Mouse (Mus musculus): ENCODE measurements around the gene Pla2g1b. TPM values are rescaled to one million over a fixed set of nuclear protein-coding genes. Genes with fewer than 3 reads are reported as not detected.
A peak's percentile ranks its signal among the peaks of the same experiment; 100 is the strongest.
"Not testable (repeated sequence)": the region's sequence is repeated elsewhere in the genome, so short reads cannot be mapped to it uniquely, and the experiment has no call there.

Gene Pla2g1b
- polyA plus RNA-seq, 1 experiment from 2014 or later, result 1.3 TPM

DNA sequence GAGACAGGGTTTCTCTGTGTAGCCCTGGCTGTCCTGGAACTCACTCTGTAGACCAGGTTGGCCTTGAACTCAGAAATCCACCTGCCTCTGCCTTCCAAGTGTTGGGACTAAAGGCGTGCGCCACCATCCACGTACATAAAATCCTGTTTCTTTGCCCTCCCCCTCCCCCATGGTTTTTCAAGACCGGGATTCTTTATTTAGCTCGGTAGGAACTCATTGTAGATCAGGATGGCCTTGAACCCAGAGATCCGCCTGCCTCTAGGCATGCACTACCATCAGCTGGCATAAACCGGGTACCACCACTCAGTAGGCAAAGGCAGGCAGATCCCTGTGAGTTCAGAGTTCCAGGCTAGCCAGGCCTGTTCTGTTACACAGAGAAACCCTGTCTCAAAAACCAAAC, 50.8 kb downstream of the Pla2g1b start:
- 89% methylated on average over 7 of the region's 7 CpGs for WGBS
- Histone ChIP-seq H3K27ac (ENCODE audit: low read length) (peak overlapping the region; percentile 27; the same call in 1 of the 2 replicates), H3K4me1 (ENCODE audit: control insufficient read depth, insufficient read depth, low read length) (peaks cover 52% of the 10 kb centered on the region), H3K27me3 (replicated peaks; ENCODE audit: control insufficient read depth, insufficient read depth, low read length) (no peaks in the 10 kb centered on the region), H3K4me2 (ENCODE audit: low read depth, low read length) (no peak overlapping the region), H3K4me3 (ENCODE audit: low read length) (no peak overlapping the region), H3K36me3 (ENCODE audit: control insufficient read depth, insufficient read depth, low read length) (no peaks in the 10 kb centered on the region), H3K9me3 (ENCODE audit: control insufficient read depth, low read length) (no peaks in the 10 kb centered on the region), H3K9ac (ENCODE audit: low read depth, low read length) (no peak overlapping the region)
- ATAC-seq, result no peak

DNA sequence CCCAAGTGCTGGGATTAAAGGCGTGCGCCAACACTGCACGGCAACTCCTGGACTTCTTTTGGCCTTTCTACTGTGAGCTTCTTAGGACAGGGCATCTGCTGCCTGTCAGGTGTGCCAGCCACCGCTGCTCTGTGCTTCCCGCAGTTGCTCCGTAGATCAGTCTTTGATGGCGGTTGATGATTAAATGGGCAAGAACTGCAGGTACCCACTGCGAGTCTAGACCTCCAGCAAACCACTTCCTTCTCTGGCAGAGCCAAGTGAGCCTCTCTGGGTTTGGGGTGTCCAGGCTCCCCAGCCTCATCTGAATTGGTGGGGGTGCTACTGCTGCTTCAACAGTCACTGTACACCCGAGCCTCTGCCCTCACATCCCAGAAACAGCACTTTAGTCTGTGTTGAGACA, 51.4 kb downstream of the Pla2g1b start:
- 89% methylated on average over 9 of the region's 9 CpGs for WGBS
- Histone ChIP-seq H3K27me3 (replicated peaks; ENCODE audit: control insufficient read depth, insufficient read depth, low read length) (no peaks in the 10 kb centered on the region), H3K4me3 (ENCODE audit: low read length) (no peak overlapping the region), H3K4me2 (ENCODE audit: low read depth, low read length) (no peak overlapping the region), H3K27ac (ENCODE audit: low read length) (peak overlapping the region; percentile 27; the same call in 1 of the 2 replicates), H3K9ac (ENCODE audit: low read depth, low read length) (no peak overlapping the region), H3K36me3 (ENCODE audit: control insufficient read depth, insufficient read depth, low read length) (no peaks in the 10 kb centered on the region), H3K4me1 (ENCODE audit: control insufficient read depth, insufficient read depth, low read length) (peaks cover 56% of the 10 kb centered on the region), H3K9me3 (ENCODE audit: control insufficient read depth, low read length) (no peaks in the 10 kb centered on the region)
- no peak for ATAC-seq

DNA sequence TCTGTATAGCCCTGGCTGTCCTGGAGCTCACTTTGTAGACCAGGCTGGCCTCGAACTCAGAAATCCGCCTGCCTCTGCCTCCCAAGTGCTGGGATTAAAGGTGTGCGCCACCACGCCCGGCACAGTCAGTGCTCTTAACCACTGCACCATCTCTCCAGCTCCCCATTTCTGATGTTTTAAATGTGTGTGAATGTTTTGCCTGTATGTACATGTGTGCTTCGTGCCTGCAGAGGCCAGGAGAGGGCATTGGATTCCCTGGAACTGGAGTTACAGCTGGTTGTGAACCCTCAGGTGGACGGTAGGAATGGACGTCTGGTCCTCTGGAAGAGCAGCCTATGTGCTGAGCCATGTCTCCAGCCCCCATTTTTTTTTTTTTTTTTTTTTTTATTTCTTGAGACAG, 52.2 kb downstream of the Pla2g1b start:
- H3K4me2 ChIP-seq (ENCODE audit: low read depth, low read length); H3K4me3 ChIP-seq (ENCODE audit: low read length); H3K36me3 ChIP-seq (ENCODE audit: control insufficient read depth, insufficient read depth, low read length); ATAC-seq; H3K27ac ChIP-seq (ENCODE audit: low read length); H3K9ac ChIP-seq (ENCODE audit: low read depth, low read length); H3K27me3 ChIP-seq (replicated peaks; ENCODE audit: control insufficient read depth, insufficient read depth, low read length); H3K9me3 ChIP-seq (ENCODE audit: control insufficient read depth, low read length): not testable (repeated sequence)
- peaks cover 64% of the 10 kb centered on the region for H3K4me1 ChIP-seq (ENCODE audit: control insufficient read depth, insufficient read depth, low read length)
- 90% methylated on average over 8 of the region's 8 CpGs for WGBS

DNA sequence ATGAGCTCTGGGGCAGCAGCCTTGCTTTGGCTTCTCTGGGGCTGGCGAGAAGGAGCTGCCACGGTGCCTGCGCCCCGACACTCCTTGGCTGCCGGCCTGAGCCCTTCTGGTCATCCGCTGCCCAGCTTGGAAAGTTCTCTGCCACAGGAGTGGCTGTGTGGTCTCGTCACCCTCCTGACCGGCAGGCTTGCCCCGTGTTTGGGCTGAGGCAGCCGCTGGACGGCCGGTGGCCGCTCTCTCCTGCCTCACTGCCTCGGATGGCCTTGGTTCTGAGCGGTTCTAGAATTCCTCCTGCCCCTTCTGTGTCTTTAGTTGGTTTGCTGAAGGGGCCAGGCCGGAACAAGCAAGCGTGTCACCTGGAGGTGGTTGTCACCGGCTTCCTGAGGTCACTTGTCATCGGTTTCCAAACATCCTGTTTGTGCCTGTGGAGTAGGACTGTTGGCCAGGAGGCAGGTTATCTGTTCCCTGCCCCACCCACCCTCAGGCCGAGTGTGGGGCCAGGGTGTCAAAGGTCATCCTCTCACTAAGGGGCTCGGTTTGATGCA, 54.3 kb downstream of the Pla2g1b start:
- Histone ChIP-seq H3K27me3 (replicated peaks; ENCODE audit: control insufficient read depth, insufficient read depth, low read length) (no peaks in the 10 kb centered on the region), H3K4me2 (ENCODE audit: low read depth, low read length) (peak overlapping the region; percentile 27), H3K9me3 (ENCODE audit: control insufficient read depth, low read length) (no peaks in the 10 kb centered on the region), H3K27ac (ENCODE audit: low read length) (peak overlapping the region; percentile 91), H3K36me3 (ENCODE audit: control insufficient read depth, insufficient read depth, low read length) (no peaks in the 10 kb centered on the region), H3K4me3 (ENCODE audit: low read length) (0 out of 2 replicates have a peak overlapping the region, but pooled peaks have one; percentile 5), H3K9ac (ENCODE audit: low read depth, low read length) (peak overlapping the region; percentile 53), H3K4me1 (ENCODE audit: control insufficient read depth, insufficient read depth, low read length) (peaks cover 66% of the 10 kb centered on the region)
- no peak; the same call in 1 of the 2 replicates for ATAC-seq
- WGBS, result 57% methylated on average over 21 of the region's 21 CpGs

DNA sequence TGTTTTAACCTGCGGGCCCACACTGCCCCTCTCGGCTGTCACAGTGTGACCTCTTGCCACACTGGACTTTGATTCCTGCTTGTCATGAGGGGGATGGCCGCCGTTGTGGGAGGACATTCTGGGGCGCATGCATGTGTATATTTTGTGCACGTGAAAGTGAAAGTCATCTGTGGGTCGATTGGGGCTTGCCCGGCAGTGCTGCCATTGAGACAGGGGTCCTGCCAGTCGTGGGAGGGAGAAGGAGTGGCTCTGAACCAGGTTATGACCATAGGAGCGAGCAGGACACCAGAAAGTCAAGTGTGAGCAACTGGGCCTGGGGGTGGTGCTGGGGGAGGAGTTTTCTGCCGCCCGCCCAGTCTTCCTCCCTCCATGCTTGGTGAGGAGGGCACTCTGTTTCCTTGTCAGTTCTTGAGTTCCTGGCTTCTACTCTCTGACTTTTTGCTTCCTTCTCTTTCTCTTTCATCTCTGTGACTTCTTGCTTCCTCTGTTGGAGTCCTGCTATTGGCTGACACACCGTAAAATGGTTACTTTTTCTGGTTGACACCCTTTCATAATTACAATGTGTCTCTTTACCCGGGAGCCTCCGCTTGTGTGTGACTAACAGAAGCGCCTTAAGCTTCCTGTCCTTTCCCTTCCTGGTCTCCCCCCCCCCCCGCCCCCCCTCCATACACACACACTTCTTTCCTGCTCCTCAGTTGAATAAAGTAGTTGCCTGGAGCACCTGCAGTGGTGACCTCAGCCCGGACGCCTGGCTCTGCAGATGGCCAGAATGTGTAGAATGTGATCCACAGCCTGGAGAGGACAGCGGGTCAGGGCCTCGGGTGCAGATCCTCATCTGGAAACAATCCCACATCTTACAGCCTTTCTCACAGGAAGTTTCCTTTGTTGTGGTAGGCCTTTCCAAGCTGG, 55.7 kb downstream of the Pla2g1b start:
- 45% methylated on average over 20 of the region's 21 CpGs for WGBS
- H3K4me2 ChIP-seq (ENCODE audit: low read depth, low read length), result peak overlapping the region; percentile 10
- no peaks in the 10 kb centered on the region for H3K36me3 ChIP-seq (ENCODE audit: control insufficient read depth, insufficient read depth, low read length)

DNA sequence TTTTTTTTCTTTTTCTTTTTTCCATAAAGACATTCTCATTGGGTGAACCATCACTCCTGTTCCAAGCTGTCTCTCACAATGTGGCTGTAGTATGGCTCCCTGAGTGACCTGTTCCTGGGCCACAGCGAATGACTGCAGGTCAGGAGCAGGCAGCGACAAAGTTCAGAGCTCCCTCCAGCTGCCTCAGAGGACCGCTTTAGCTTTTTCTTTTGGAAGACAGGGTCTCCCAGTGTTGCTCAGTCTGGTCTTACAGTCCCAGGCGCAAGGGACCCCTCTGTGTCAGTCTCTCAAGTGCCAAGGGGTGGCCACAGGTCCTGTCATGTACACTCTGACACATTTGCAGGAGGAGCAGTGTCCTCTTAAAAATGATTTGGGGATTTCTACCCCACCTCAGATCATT, 56.5 kb downstream of the Pla2g1b start:
- peaks cover 61% of the 10 kb centered on the region for H3K4me1 ChIP-seq (ENCODE audit: control insufficient read depth, insufficient read depth, low read length)
- H3K27ac ChIP-seq (ENCODE audit: low read length), result peak overlapping the region; percentile 91
- H3K9me3 ChIP-seq (ENCODE audit: control insufficient read depth, low read length), result no peaks in the 10 kb centered on the region
- no peaks in the 10 kb centered on the region for H3K36me3 ChIP-seq (ENCODE audit: control insufficient read depth, insufficient read depth, low read length)
- ATAC-seq, result no peak
- WGBS, result 80% methylated on average over 4 of the region's 4 CpGs
- H3K9ac ChIP-seq (ENCODE audit: low read depth, low read length), result peak overlapping the region; percentile 53
- H3K4me2 ChIP-seq (ENCODE audit: low read depth, low read length), result peak overlapping the region; percentile 28; the same call in 1 of the 2 replicates
- no peaks in the 10 kb centered on the region for H3K27me3 ChIP-seq (replicated peaks; ENCODE audit: control insufficient read depth, insufficient read depth, low read length)
- no peak overlapping the region for H3K4me3 ChIP-seq (ENCODE audit: low read length)

More for the DNA sequence above, 55.7 kb downstream of the Pla2g1b start:
- ATAC-seq, result peak; percentile 68
- Histone ChIP-seq H3K9ac (ENCODE audit: low read depth, low read length) (no peak overlapping the region), H3K4me1 (ENCODE audit: control insufficient read depth, insufficient read depth, low read length) (peaks cover 61% of the 10 kb centered on the region), H3K27me3 (replicated peaks; ENCODE audit: control insufficient read depth, insufficient read depth, low read length) (no peaks in the 10 kb centered on the region), H3K4me3 (ENCODE audit: low read length) (no peak overlapping the region; the same call in 1 of the 2 replicates), H3K9me3 (ENCODE audit: control insufficient read depth, low read length) (no peaks in the 10 kb centered on the region), H3K27ac (ENCODE audit: low read length) (peak overlapping the region; percentile 91)

DNA sequence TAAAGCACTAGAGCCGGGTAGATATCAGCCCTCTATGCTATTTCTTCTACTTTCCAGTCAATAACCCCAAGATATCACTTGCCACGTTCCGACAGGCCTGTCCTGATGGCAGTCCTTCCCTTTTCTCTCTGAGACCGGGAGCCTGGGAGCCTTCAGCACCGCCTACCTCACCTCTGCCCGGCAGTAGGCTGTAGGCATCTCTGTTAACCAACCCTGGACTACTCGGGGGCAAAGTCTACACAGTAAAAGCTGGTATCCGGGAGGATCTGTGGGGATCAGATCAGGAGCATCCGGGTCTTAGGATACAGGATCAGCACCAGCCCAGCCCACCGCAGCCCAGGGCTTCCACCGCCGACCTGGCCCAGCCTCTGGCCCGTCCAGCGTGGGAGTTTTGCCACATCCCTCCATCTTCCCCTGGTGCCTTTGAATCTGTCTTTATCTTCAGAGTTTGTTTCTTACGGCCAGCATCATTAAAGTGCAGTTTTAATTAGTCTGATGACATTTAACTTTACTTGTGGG, 57.0 kb downstream of the Pla2g1b start:
- Histone ChIP-seq H3K4me3 (ENCODE audit: low read length) (no peak overlapping the region), H3K4me2 (ENCODE audit: low read depth, low read length) (0 out of 2 replicates have a peak overlapping the region, but pooled peaks have one; percentile 28), H3K9ac (ENCODE audit: low read depth, low read length) (peak overlapping the region; percentile 53), H3K36me3 (ENCODE audit: control insufficient read depth, insufficient read depth, low read length) (no peaks in the 10 kb centered on the region), H3K27me3 (replicated peaks; ENCODE audit: control insufficient read depth, insufficient read depth, low read length) (no peaks in the 10 kb centered on the region), H3K9me3 (ENCODE audit: control insufficient read depth, low read length) (no peaks in the 10 kb centered on the region), H3K27ac (ENCODE audit: low read length) (peak overlapping the region; percentile 91), H3K4me1 (ENCODE audit: control insufficient read depth, insufficient read depth, low read length) (peaks cover 61% of the 10 kb centered on the region)
- peak; percentile 69 for ATAC-seq
- 62% methylated on average over 15 of the region's 15 CpGs for WGBS

DNA sequence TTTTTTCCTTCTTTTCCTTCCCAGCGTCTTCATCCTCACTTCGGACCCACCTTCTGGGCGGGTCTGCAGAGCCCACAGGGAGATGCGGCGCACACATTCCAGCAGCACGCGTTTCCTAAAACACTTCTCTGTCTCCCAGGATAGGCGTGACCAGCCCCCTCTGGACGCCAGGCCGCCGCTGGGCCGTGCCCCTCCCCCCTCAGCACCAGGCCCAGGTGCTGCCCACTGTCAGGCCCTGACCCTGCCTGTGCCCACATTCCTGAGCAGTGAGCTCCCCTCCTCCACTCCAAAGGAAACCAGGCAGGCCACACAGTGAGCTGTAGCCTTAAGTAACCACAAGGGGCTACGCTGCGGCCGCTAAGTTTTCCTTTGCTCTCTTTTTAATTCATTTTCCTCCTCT, 57.9 kb downstream of the Pla2g1b start:
- Histone ChIP-seq H3K27me3 (replicated peaks; ENCODE audit: control insufficient read depth, insufficient read depth, low read length) (no peaks in the 10 kb centered on the region), H3K27ac (ENCODE audit: low read length) (peak overlapping the region; percentile 11), H3K9me3 (ENCODE audit: control insufficient read depth, low read length) (no peaks in the 10 kb centered on the region), H3K4me1 (ENCODE audit: control insufficient read depth, insufficient read depth, low read length) (peaks cover 62% of the 10 kb centered on the region), H3K9ac (ENCODE audit: low read depth, low read length) (peak overlapping the region; percentile 1), H3K4me2 (ENCODE audit: low read depth, low read length) (0 out of 2 replicates have a peak overlapping the region, but pooled peaks have one; percentile 3), H3K36me3 (ENCODE audit: control insufficient read depth, insufficient read depth, low read length) (no peaks in the 10 kb centered on the region), H3K4me3 (ENCODE audit: low read length) (no peak overlapping the region)
- WGBS, result 17% methylated on average over 15 of the region's 15 CpGs
- ATAC-seq, result peak; percentile 32; the same call in 1 of the 2 replicates
